Mouse (Mus musculus) thymus, adult 18-20 months (tissue): ENCODE measurements around the gene Sugp2.
A peak's percentile ranks its signal among the peaks of the same experiment; 100 is the strongest.

Experiments
- DNase-seq, 2 experiments: peaks; one replicate each; pipeline ENCODE4 v3.0.0; 2022; ENCODE audit warnings: mixed read lengths in 2 of 2

The Sugp2 gene

DNA sequence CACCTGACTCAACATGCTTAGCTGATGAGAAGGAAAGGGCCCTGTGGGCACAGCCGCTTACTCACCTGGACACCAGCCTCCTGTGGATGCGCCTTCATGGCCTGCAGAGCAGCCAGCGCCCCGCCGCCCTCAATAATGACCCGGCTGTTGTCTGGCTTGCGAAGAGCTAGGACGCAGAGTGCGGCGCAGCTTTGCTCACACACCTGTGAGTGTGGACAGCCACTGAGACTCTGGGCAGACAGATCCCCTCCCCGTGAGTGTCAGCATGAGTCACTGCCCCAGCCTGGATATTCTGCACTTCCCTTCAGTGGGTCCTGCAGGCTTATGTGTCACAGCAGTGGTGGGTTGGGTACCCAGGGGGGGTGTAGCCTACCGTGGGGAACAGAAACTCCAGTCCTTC is 12.0 kb upstream of the Sugp2 start:
- no peak for DNase-seq

DNA sequence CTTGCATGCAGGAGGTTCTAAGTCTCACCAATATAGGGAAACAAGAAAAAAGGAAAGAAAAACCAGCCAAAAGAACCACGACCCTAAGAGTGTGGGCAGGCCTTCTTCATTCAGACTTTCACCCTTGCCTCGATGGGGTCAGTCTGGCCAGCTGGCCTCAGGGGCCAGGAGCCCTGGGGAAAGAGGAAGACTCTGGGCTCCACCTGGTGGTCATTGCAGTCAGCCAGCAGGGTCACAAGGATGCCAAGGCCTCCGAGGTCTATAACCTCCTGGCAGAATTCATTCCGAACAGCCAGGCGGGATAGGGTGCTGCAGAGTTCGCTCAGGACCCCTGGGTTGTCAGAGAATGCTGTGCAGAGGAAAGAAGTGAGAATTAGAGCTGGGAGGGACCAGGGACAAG is 10.7 kb upstream of the Sugp2 start:
- DNase-seq, result no peak

DNA sequence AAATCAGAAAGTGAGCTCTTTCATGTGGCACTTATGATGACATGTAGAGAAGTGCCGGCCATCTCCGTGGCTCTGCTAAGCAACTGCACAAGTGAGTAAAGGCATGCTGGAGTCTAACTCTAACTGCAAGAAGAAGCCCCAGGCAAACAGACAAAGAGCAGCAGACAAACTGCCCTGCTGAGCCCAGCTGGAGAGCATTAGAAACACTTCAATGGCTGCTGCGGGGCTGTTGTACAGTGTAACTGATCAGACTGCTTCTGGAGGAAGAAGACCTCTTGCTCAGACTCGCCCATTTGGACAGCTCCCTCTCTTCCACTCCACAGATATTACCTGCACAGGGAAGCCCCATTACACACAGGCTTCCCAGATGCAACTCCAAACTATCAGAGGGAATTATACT is 6.0 kb upstream of the Sugp2 start:
- DNase-seq, result no peak

DNA sequence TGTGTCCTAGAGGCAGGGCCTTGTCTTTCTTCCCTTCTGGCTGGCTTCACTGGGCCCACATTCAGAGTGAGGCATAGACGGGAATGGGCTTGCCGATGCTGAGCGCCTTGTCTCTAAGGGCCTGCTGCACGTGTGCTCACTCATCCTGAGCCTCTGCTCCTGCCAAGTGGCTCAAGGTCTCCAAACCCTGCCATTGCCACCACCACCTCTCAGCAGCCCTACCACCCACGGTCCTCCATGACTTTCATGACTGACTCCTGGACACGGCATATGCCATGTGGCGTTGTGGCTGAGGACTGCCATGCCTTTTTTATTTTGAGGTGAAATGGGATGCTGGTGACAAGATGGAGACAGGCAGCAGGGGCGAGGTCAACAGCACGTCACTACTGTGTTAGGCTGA is 3.2 kb upstream of the Sugp2 start:
- DNase-seq, result no peak

DNA sequence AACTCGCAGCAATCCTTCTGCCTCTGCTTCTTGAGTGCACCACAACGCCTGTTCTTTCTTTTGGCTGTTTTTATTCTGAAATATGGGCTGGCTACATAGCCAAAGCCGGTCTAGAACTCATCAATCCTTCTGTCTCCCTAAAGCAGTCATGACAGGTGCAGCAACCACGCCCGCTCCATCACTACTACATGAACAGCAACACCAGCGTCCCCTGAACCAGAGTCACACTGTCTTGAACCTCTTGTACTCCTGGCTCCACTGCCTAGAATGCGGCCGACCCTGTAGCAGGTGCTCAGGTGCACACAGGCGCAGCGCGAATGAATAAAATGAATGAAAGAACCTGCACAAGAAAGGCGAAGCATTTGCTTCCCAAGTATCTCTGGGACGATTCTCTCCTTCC is 420 bp upstream of the Sugp2 start:
- no peak for DNase-seq

DNA sequence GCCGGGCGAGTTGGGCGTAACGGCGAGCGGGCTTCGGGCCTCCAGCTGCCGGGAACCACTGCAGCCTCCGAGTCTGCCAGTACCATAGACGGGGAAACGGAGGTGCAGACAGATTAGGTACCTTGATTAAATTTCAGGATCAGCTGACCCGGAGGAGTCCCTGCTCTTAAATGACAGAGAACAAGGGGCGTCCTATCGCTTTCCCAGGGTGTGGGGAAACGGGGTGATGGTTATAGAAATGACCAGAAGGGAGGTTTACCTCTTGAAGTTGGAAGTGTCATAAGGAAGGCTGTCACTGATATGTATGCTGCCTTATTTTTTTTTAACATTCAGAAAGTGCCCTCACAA is 729 bp downstream of the Sugp2 start:
- DNase-seq, result no peak

DNA sequence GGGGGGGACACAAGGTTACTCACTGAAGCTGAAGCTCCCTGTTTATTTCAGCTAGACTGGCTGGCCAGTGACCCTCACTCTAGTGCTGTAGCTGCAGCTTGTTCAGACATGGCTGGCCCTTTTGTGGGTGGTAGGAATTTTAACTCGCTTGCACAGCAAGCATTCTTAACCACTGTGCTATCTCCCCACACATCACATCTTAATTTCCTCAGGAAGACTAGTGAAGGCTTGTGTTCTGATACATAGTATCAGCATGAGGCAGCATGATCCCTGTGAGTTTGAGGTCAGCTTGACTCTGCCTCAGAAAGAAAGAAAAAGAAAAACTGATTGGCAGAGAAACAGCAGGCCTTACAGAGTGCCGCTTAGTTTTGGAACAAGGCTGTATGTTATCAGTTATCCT is 3.8 kb downstream of the Sugp2 start:
- DNase-seq, result no peak

DNA sequence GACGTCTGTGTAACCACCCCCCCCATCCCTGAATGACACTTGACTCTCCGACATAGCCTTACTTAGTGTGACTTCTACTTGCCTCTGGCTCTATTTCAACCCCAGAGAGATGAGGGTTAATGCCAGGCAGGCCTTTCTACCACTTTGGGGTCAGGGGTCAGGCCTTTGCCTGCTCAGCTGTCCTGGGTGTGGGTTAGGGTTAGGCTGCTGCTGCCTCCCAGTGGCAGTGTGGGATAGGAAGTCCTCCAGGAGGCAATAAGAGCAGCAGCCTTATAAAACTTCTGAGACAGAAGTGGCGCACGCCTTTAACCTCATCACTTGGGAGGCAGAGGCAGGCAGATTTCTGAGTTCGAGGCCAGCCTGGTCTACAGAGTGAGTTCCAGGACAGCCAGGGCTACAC is 6.6 kb downstream of the Sugp2 start:
- DNase-seq, result no peak

DNA sequence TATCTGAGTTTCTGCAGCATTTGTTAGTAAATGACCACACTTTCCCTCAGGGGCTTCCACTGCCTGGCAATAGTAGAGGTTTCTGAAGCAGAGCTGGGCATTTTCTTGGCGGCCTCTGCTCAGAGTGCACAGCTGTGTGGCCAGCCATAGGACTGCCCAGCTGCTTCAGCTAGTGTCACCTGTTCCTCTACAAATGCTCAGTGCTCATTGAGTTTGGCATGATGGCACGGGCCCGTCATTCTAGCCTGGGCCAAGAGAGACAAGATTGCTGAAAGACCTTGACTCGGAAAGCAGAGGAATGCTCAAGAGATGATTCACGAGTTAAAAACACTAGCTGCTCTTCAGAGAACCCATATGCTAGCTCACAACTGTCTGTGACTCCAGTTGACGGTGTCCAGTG is 12.6 kb downstream of the Sugp2 start:
- no peak for DNase-seq

DNA sequence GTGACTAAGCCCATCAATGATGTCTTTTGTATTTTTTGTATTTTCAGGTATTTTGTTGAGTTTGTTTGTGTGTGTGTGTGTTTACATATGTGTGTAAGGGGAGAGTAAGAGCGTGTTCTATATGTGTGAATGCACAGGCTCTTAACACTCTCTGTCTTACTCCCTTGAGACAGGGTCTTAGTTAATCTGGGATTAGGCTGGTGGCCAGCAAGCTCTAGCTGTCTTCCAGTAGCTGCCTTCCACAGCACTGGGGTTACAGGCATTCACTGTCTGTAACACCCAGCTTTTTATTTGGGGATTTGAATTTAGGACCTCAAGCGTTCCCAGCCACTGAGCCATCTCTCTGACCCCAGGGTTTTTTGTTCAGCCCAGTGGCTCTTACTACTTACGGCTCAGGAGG is 13.8 kb downstream of the Sugp2 start:
- no peak for DNase-seq

DNA sequence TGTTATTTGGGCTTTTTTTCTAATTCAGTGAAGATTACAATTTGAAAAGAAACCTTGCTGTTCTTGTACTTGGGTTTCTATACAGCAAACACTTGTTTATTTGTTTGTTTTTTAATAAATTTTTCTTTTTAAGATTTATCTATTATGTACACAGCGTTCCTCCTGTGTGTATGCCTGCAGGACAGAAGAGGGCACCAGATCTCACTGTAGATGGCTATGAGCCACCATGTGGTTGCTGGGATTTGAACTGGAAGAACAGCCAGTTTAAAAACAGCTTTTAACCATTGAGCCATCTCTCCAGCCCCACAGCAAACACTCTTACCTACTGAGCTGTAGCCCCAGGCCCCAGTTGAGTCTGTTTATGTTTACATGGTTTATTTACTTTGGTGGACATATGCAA is 20.6 kb downstream of the Sugp2 start:
- no peak for DNase-seq

DNA sequence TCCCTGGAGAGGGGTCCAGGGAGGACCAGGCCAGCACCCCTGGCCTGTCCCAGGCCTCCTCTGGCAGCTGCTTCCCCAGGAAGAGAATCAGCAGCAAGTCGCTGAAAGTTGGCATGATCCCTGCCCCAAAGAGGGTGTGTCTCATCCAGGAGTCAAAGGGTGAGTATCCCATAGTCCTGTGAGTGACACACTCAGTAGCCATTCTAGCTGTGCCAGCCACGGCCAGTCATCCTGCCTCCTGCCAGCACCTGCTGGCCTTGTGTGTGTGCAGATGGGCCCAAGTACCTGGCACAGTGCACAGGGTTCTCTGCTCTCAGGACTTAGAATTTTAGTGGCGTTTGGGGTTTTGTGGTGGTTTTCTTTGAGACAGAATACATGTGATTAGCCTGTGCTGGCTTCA is 23.4 kb downstream of the Sugp2 start:
- DNase-seq, result no peak

DNA sequence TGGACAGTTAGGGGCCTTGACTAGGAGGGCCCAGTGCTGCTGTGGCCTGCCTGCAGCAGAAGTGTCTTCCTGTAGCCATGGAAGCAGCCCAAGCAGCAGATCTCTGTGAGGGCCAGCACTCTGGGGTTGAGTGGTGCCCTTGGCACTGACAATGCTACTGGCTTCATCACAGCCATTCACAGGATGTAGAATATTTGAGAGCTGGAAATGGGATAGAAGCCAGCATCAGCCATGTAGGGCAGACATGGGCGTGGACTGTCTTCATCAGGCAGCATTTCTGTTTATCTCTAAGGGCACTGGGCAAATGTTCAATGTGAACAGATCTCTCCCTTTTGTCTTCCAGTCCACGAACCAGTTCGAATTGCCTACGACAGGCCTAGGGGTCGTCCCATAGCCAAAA is 24.6 kb downstream of the Sugp2 start:
- no peak for DNase-seq

DNA sequence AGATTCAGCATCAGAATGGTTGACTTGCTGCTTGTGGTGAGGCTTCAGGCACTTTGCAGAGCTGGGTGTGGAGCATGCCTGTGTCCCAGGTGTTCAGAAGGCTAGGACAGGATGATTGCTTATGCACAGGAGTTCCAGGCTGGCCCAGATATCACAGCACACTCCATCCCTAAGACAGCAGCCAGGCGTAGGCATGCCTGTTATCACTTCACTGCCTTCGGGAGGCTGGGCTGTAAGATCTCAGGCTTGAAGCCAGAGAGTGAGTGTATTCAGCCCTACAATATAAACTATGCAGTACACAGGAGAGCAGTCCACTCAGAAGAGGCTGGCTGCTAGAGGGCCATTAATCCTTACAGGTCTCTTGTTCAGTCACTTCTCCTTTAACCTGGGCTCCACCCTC is 25.0 kb downstream of the Sugp2 start:
- DNase-seq, result no peak

DNA sequence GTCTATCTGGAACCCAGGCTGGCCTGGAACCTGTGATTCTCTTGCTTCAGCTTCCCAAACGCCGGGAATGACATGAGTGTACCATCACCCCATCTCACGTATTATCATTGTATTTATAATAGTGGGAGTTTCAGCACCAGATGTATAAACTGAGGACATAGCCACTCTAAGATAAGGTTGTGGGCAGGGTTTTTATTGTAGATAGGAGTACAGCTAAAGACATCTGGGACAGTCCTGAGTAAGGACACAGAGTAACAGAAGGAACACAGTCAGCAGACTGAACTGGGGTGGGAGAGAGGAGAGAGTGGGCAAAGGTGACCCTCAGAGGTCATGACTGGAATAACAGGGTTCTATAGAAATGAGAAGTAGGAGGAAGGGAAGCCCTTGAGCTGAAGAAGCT is 33.6 kb downstream of the Sugp2 start:
- DNase-seq, result no peak

DNA sequence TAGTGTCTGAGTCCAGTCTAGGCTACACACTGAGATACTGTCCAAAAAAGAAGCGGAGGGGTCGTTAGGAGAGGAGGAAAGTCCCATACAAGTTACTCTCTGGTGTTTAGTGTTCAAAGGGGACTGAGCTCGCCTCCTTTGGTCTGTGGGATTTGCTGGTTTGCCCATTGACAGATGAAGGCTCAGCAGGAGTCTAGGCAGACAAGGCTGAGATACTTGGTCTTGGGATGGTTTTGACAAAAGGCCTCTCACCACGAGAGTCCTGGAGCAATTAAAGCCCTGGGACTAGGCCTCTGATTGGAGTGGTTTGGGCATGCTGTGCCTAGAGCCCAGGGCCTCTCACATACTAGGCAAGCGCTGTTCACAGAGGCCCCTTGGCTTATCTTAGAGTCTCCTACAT is 34.3 kb downstream of the Sugp2 start:
- no peak for DNase-seq

DNA sequence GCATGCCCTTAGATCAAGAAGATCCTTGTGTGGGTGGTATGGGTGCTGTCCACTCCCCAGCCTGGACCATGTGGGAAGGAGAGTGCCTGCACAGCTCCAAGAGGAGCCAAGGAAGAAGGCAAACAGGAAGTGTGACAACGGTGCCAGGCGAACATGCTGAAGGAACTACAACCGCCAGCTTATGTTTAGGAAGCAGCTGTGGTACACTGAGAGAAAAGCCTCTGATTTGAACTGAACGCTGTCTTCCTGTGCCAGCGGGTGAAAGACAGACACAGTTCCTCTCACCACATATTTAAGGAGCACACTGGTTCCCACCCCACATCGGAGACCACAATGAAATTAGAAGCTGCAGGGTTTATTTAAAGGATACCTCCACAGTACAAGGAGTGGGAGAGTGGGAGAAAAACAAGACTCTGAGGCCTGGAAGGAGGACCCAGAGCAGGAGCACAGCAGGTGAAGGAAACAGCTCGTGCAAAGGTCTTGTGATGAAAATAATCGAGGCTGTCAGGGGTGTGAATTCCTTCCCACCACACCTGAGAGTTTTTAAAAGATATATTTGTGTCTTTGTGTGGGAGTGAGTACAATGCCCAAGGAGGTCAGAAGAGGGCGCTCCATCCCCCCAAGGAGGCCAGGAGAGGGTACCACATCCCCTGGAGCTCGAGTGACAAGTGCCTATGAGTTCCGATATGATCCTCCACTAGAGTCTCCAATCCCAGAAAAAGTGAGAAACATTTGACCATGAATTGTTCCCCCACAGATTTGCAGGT is 35.0 kb downstream of the Sugp2 start:
- DNase-seq, result no peak

DNA sequence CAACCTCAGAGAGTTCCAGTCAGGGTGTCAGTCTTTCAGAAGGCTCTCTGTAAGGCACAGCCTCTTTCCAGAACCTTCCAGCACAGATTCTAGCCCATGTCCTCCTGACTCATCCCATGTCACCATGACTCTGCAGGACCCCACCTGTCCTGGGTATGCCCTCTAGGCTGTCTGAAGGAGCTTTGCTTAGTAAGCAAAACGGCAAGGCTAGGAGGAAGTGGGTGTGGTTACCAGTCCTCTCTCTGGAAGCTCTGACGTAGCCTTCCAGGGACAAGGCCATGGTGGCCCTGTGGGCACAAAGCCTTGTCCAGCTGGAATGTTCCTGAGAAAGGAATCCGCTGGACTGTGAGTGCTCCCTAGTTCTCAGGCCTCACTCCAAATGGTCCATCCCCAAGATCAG is 38.9 kb downstream of the Sugp2 start:
- DNase-seq, result no peak

DNA sequence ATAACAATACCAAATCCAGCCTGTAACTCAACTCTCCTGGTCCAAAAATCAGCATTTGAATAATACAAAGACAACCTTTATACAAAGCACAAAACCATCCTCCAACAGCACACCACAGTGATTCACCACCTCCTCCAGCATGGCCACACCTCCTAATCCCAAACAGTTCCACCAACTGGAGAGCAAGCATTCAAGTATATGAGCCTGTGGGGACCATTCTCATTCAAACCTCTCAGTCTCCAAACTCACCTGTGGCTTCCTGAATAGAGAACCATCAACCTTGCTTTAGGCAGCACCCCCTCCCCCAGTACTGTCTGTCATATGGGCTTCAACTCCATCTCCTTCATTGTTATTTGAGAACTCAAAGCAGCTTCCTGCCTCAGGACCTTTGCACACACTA is 40.3 kb downstream of the Sugp2 start:
- no peak for DNase-seq

DNA sequence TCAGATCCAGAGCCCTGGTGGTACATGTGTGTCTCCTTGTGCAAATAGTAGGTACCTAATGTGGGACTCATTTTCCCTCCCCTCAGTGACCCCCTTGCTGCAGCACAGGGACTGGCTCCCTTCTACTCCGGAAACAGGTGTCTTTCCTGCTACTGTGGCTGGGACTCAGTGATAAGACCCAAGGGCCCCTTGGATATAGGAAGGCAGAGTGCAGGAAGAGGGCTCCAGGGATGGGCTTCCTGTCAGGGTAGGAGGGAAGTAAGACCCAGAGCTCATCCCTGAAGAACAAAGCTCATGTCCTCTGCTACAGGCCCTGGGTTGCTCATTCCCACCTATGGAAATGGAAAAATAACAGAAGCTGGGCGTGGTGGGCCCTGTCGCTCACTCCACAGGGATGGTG is 42.5 kb downstream of the Sugp2 start:
- no peak for DNase-seq

DNA sequence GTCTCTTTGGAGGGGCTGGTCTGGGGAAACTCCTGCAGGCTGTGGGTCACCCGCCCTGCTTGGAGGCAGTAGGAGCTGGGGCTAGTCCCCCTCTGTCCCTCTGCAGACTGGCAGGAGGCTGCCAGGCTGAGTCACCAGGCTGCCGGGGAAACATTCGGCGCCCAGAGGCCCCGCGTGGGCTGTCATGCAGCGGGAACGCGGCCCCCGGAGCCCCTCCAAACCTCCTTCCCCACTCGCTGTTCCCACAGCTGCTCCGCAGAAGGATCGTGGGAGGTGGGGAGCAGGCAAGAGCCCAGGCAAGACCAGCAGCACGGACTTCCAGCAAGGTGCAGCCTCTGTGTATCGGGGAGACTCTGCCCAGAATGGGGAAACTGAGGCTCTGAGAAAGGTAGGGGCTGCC is 44.1 kb downstream of the Sugp2 start:
- DNase-seq, result no peak

DNA sequence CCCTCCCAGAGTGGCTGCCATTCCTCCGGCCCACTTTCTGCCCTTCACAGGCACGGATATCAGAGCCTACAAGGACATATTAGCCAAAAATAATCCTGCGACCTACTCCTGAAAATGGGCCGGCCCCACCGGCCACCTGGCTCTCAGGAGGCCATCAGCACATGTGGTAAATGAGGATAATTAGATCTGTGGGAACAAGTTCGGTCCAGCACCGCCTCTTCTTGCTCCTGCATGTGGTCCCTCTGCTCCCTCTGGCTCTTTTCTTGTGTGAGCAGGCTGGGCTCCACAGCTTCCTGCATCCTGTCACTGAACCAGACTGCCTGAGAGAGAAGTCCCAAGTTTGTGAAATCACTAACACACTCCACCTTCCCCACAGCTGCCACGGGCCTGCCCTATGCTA is 45.2 kb downstream of the Sugp2 start:
- DNase-seq, result no peak

DNA sequence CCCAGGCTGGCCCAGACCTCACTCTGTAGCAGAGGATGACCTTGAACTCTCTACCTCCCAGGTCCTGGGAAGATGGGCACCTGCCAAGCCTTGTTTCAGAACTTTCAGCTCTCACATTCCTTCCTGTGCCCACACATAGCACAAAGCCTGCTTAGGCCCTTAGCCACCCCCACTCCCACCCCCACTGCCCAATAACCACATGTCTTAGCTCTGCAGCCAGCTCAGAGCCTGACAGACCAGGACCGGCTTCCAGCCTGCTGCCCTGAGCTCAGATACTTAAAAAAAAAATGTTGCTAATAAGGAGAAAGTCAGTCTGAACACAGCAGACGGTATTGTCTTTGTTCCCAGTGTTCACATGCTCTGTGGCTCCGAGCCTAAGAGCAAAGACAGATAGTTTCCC is 47.0 kb downstream of the Sugp2 start:
- no peak for DNase-seq

DNA sequence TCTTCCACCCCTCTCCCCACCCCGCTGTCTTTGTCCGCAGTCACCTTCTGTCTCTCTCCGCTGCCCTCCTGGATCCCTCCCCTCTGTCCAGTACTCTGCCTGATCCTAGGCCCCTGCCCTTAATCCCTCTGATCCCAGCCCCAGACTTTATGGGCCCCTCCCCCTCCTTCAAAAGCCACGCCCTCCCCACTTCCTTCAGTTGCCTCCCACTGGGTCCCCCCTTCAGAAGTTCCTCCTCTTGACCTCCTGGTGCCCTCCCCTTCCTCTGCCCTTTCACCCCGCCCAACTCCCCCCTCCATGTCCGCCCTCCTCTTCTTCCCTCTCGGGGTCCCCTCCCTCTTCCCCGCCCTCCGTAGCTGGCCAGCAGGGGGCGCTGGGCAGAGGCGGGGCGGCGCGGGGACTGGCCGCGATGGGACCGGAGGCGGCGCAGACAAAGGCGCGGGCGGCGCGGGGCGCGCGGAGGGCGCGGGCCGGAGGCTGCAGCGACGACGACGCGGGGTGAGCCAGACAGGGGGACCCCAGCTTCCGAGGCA is 48.6 kb downstream of the Sugp2 start, which contains the start of gene Homer3:
Gene Homer3 (plus strand): TSS at position 225 of the 533 bp plus-strand sequence.
- DNase-seq, result peak; percentile 85 to 91
